Mouse (Mus musculus): Measurements from ENCODE around the gene Zcchc10. TPM values are rescaled to one million over a fixed set of nuclear protein-coding genes. Genes with fewer than 3 reads are reported as not detected.
A peak's percentile ranks its signal among the peaks of the same experiment; 100 is the strongest.
"Not testable (repeated sequence)": the region's sequence is repeated elsewhere in the genome, so short reads cannot be mapped to it uniquely, and the experiment has no call there.

The Zcchc10 gene
- polyA plus RNA-seq, 1 experiment from 2014 or later = 14.9 TPM

DNA sequence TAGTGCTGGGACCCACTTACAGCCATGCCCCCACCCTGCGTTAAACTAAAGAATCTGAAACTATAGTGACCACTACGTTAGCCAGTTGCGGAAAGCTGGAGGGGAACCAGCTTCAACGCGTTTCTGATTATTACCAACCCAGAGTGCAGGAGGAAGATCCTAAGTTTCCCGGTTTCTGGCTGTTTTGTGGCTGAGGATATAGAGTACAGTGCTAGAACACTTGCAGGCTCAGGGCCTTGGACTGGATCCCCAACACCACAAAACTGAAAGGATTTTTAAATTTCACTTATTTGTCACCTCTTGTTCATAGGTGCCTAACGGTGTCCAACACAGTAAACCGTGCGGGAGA is 23.3 kb upstream of the Zcchc10 start:
- peaks cover 39% of the 10 kb centered on the region for H3K4me1 ChIP-seq (replicated peaks)

DNA sequence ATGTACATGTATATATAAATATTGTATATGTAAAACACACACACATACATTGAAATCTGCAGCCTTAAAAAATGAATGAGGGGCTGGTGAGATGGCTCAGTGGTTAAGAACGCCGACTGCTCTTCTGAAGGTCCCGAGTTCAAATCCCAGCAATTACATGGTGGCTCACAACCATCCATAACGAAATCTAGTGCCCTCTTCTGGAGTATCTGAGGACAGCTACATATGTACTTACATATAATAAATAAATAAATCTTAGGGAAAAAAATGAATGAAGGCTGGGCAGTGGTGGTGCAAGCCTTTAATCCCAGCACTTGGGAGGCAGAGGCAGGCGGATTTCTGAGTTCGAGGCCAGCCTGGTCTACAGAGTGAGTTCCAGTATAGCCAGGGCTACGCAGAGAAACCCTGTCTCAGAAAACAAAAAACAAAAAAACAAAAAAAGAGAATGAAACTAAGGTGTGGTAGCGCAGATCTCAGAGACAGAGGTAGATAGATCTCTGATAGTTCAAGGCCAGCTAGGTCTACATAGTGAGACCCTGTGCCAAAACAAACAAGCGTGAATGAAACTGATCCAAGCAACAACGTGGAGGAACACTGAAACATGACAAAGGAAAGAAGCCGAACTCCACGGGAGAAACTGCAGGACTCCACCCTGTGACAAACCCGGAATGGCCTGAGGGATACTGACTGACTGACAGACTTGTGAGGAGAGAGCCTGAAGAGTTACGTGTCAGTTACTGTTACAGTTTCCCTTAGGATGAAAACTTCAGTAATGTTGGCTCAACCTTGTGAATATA is 20.2 kb upstream of the Zcchc10 start:
- Histone ChIP-seq H3K4me3 (no peak overlapping the region), H3K9me3 (no peaks in the 10 kb centered on the region), H3K27ac (replicated peaks) (no peak overlapping the region), H3K4me1 (replicated peaks) (peaks cover 12% of the 10 kb centered on the region), H3K27me3 (no peaks in the 10 kb centered on the region), H3K4me2 (no peak overlapping the region), H3K36me3 (no peaks in the 10 kb centered on the region), H3K9ac (no peak overlapping the region)
- no peak for ATAC-seq (ENCODE audit: low read depth)
- 85% methylated on average over 14 of the region's 14 CpGs for WGBS

More for the DNA sequence above, 23.3 kb upstream of the Zcchc10 start:
- Histone ChIP-seq H3K27me3 (no peaks in the 10 kb centered on the region), H3K27ac (replicated peaks) (peak overlapping the region; percentile 96), H3K9me3 (no peaks in the 10 kb centered on the region), H3K4me3 (peak overlapping the region; percentile 100), H3K36me3 (no peaks in the 10 kb centered on the region), H3K4me2 (peak overlapping the region; percentile 71), H3K9ac (peak overlapping the region; percentile 77)
- WGBS = 58% methylated on average over 9 of the region's 9 CpGs
- no peak for ATAC-seq (ENCODE audit: low read depth)

GRCm38 (mm10) chr11:53306965-53307364 is 17.5 kb upstream of the Zcchc10 start:
- 89% methylated on average over 2 of the region's 2 CpGs for WGBS
- no peaks in the 10 kb centered on the region for H3K4me1 ChIP-seq (replicated peaks)

DNA sequence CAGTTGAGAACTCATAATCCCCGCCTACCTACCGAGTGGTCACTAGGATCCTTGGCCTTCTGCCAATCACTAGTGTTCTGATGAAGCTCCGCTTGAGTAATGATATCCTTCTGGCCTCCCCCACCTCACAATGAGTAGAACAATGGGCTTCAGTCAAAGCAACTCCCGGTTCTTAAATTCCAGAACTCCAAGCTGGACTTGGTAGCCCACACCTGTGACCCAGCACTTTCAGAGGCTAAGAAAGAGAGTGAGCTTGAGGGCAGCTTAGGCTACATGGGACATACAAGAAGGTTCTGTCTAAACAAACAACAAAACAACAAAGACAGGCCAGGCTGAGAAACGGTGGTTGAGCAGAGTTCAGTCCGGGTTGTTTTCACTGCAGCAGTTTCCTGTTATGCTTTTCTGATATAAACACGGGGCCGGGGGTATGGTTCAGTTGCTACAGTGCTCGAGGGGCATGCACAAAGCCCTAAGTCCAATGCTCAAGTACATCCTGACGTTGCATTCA is 16.9 kb upstream of the Zcchc10 start:
- 69% methylated on average over 10 of the region's 10 CpGs for WGBS
- no peak for ATAC-seq (ENCODE audit: low read depth)
- no peak overlapping the region for H3K27ac ChIP-seq (replicated peaks)

More at GRCm38 (mm10) chr11:53306965-53307364, 17.5 kb upstream of the Zcchc10 start:
- Histone ChIP-seq H3K27ac (replicated peaks) (no peak overlapping the region), H3K4me3 (no peak overlapping the region), H3K9ac (no peak overlapping the region), H3K36me3 (no peaks in the 10 kb centered on the region), H3K4me2 (no peak overlapping the region), H3K9me3 (no peaks in the 10 kb centered on the region), H3K27me3 (no peaks in the 10 kb centered on the region)
- ATAC-seq (ENCODE audit: low read depth) = no peak

GRCm38 (mm10) chr11:53308251-53308864 is 16.1 kb upstream of the Zcchc10 start:
- no peak for ATAC-seq (ENCODE audit: low read depth)
- Histone ChIP-seq H3K4me2 (no peak overlapping the region), H3K27ac (replicated peaks) (no peak overlapping the region), H3K27me3 (no peaks in the 10 kb centered on the region), H3K4me1 (replicated peaks) (no peaks in the 10 kb centered on the region), H3K36me3 (no peaks in the 10 kb centered on the region), H3K4me3 (no peak overlapping the region), H3K9me3 (no peaks in the 10 kb centered on the region), H3K9ac (no peak overlapping the region)

More for the DNA sequence above, 16.9 kb upstream of the Zcchc10 start:
- H3K4me1 ChIP-seq (replicated peaks) = no peaks in the 10 kb centered on the region
- no peaks in the 10 kb centered on the region for H3K9me3 ChIP-seq
- no peak overlapping the region for H3K4me2 ChIP-seq
- H3K9ac ChIP-seq = no peak overlapping the region
- no peaks in the 10 kb centered on the region for H3K27me3 ChIP-seq
- H3K36me3 ChIP-seq = no peaks in the 10 kb centered on the region
- no peak overlapping the region for H3K4me3 ChIP-seq

GRCm38 (mm10) chr11:53308884-53309310 is 15.6 kb upstream of the Zcchc10 start:
- Histone ChIP-seq H3K9ac (no peak overlapping the region), H3K36me3 (no peaks in the 10 kb centered on the region), H3K4me1 (replicated peaks) (no peaks in the 10 kb centered on the region), H3K9me3 (no peaks in the 10 kb centered on the region), H3K27me3 (no peaks in the 10 kb centered on the region), H3K27ac (replicated peaks) (no peak overlapping the region), H3K4me2 (no peak overlapping the region), H3K4me3 (no peak overlapping the region)
- WGBS = 80% methylated on average over 2 of the region's 2 CpGs
- no peak for ATAC-seq (ENCODE audit: low read depth)

DNA sequence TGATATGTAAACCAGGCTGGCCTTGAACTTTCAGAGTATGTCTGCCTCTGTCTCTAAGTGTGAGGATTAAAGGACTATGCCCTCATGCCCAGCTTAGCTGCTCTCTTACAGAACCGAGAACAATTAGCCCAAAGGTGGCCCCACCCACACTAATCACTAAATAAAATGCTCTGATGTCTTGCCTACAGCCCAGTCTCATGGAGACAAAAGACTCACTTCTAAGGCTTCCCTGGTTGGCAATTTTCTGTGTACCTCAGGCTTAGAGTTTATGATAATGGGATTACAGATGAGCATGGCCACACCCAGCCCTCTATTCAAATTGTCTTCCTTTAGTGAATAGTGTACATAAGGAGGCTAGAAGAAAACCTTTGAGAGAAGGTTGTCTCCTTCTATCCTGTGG is 13.1 kb upstream of the Zcchc10 start:
- H3K27me3 ChIP-seq = no peaks in the 10 kb centered on the region
- WGBS = 48% methylated on average over 1 of the region's 1 CpGs
- H3K4me3 ChIP-seq = no peak overlapping the region
- H3K4me1 ChIP-seq (replicated peaks) = no peaks in the 10 kb centered on the region
- no peaks in the 10 kb centered on the region for H3K9me3 ChIP-seq
- no peak overlapping the region for H3K4me2 ChIP-seq
- H3K36me3 ChIP-seq = no peaks in the 10 kb centered on the region
- H3K9ac ChIP-seq = no peak overlapping the region
- ATAC-seq (ENCODE audit: low read depth) = no peak
- H3K27ac ChIP-seq (replicated peaks) = no peak overlapping the region

GRCm38 (mm10) chr11:53312823-53313222 is 11.7 kb upstream of the Zcchc10 start:
- not testable (repeated sequence) for H3K4me3 ChIP-seq; H3K27ac ChIP-seq (replicated peaks); ATAC-seq (ENCODE audit: low read depth); H3K9ac ChIP-seq; H3K27me3 ChIP-seq; H3K4me2 ChIP-seq; H3K4me1 ChIP-seq (replicated peaks); H3K36me3 ChIP-seq; H3K9me3 ChIP-seq
- 85% methylated on average over 1 of the region's 1 CpGs for WGBS

- WGBS = 49% methylated on average over 1 of the region's 1 CpGs
- no peak for ATAC-seq (ENCODE audit: low read depth)
- Histone ChIP-seq H3K4me3 (no peak overlapping the region), H3K27me3 (no peaks in the 10 kb centered on the region), H3K9ac (no peak overlapping the region), H3K4me1 (replicated peaks) (no peaks in the 10 kb centered on the region), H3K36me3 (no peaks in the 10 kb centered on the region), H3K9me3 (no peaks in the 10 kb centered on the region), H3K4me2 (no peak overlapping the region), H3K27ac (replicated peaks) (no peak overlapping the region)
These were observed 9.7 kb upstream of the Zcchc10 start for GRCm38 (mm10) chr11:53314770-53315173.

- WGBS = 49% methylated on average over 6 of the region's 6 CpGs
- no peak overlapping the region for H3K4me2 ChIP-seq
- H3K9me3 ChIP-seq = no peaks in the 10 kb centered on the region
- H3K4me1 ChIP-seq (replicated peaks) = no peaks in the 10 kb centered on the region
- no peaks in the 10 kb centered on the region for H3K36me3 ChIP-seq
- no peak overlapping the region for H3K27ac ChIP-seq (replicated peaks)
- no peaks in the 10 kb centered on the region for H3K27me3 ChIP-seq
- no peak for ATAC-seq (ENCODE audit: low read depth)
- no peak overlapping the region for H3K4me3 ChIP-seq
- H3K9ac ChIP-seq = no peak overlapping the region
These were observed 7.5 kb upstream of the Zcchc10 start for GRCm38 (mm10) chr11:53316996-53317395.

DNA sequence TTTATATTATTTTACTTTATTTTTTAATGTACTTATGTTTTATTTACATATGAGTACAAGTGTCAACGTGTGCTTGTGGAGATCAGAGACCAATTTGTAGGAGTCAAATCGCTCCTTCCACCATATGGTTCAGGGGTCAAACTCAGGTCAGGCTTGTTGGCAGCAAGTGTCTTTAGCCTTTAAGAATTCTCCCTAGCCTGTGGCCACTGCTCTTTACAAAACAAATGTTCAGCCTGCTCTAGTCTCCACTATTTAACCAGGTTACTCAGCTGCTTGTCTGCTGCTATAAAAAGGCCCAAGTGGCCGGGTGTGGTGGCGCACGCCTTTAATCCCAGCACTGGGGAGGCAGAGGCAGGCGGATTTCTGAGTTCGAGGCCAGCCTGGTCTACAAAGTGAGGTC is 6.4 kb upstream of the Zcchc10 start:
- Histone ChIP-seq H3K4me3 (no peak overlapping the region), H3K27me3 (no peaks in the 10 kb centered on the region), H3K9me3 (no peaks in the 10 kb centered on the region), H3K4me1 (replicated peaks) (no peaks in the 10 kb centered on the region), H3K36me3 (no peaks in the 10 kb centered on the region), H3K27ac (replicated peaks) (no peak overlapping the region), H3K4me2 (no peak overlapping the region), H3K9ac (no peak overlapping the region)
- 74% methylated on average over 7 of the region's 7 CpGs for WGBS
- no peak for ATAC-seq (ENCODE audit: low read depth)

DNA sequence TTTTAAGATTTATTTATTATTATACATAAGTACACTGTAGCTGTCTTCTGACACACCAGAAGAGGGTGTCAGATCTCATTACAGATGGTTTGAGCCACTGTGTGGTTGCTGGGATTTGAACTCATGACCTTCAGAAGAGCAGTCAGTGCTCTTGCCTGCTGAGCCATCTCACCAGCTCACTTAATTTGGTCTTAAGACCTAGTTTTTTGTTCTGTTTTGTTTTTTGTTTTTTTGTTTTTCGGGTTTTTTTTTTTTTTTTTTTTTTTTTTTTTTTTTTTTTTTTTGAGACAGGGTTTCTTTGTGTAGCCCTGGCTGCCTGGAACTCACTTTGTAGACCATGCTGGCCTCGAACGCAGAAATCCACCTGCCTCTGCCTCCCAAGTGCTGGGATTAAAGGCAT is 5.9 kb upstream of the Zcchc10 start:
- H3K9ac ChIP-seq; H3K36me3 ChIP-seq; H3K4me1 ChIP-seq (replicated peaks); H3K27me3 ChIP-seq; H3K9me3 ChIP-seq; H3K4me2 ChIP-seq; H3K4me3 ChIP-seq; ATAC-seq (ENCODE audit: low read depth); H3K27ac ChIP-seq (replicated peaks): not testable (repeated sequence)
- 90% methylated on average over 3 of the region's 3 CpGs for WGBS

Data from neural tube, embryonic 13.5 days (tissue).